Mouse (Mus musculus) bone marrow macrophage, adult 2 months (primary cell): Measurements from ENCODE around the gene Helz2. TPM values are rescaled to one million over a fixed set of nuclear protein-coding genes. Genes with fewer than 3 reads are reported as not detected.
A peak's percentile ranks its signal among the peaks of the same experiment; 100 is the strongest.

Experiments used
- H3K27ac ChIP-seq: 2 replicates; pipeline ENCODE4 v1.5.1; 2012; ENCODE audit warnings: low read depth, low read length; ENCODE audit not compliant: insufficient read depth
- H3K4me1 ChIP-seq: 2 replicates; pipeline ENCODE4 v1.6.1; 2012; ENCODE audit warnings: low read length; ENCODE audit not compliant: control insufficient read depth, insufficient read depth
- H3K4me3 ChIP-seq: 2 replicates; pipeline ENCODE4 v1.5.1; 2012; ENCODE audit warnings: mild to moderate bottlenecking, low read length, moderate library complexity; ENCODE audit not compliant: insufficient read depth
- CTCF ChIP-seq: IDR thresholded peaks from 2 replicates; pipeline ENCODE4 v1.5.1; 2012; ENCODE audit warnings: low read depth, mild to moderate bottlenecking, low read length, moderate library complexity
- POLR2A ChIP-seq: IDR thresholded peaks from 2 replicates; pipeline ENCODE4 v1.6.1; 2012; ENCODE audit warnings: mild to moderate bottlenecking, low read depth, low read length, borderline replicate concordance
- polyA plus RNA-seq: library from polyadenylated mRNA; stranded (reverse); fragments of >200 nt; gene quantifications from 2 replicates; pipeline ENCODE4 v1.2.4, GENCODE M21; 2012; ENCODE audit not compliant: missing spikeins, insufficient read depth, insufficient read length

Helz2 gene
- polyA plus RNA-seq, 1 experiment, result 13.3 TPM

DNA sequence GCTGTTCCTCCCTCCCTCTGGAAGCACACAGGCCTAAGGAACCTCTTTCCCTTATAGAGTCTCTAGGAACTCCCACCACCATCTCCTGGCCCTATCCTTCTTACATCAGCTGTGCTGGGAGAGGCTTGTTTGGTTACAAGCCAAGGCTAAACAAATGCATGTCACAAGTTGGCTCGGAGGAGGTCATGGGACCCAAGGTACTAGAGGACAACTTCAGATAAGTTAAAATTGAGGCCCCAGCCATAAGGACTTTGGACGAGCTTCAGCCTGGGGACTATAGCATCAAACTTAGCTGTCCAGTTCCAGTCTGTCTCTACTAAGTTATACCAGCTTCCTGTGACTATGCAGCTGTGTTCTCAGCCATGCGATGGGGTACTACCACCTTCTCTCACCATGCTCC is 14.7 kb downstream of the Helz2 start:
- no peak overlapping the region for H3K4me3 ChIP-seq
- H3K4me1 ChIP-seq, result peaks cover 2% of the 10 kb centered on the region; the same call in 1 of the 2 replicates
- TF ChIP-seq CTCF (no peak), POLR2A (no peak)
- H3K27ac ChIP-seq, result no peak overlapping the region

DNA sequence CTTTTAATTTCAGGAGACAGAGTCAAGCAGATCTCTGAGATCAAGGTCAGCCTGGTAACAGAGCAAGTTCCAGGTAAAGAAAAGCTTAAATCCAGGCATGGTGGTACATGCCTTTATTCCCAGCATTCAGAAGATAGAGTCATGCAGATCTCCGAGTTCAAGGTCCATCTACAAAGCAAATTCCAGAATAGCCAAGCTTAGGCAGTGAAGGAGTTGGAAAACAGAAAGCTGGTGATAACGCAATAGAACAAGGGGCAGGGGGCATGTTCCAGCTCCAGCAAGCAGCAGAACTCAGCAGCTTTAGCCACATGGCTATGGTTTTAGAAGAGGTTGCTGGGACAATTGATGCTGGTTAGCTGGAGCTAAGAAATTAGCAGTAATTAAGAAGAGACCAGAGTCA is 16.8 kb downstream of the Helz2 start:
- TF ChIP-seq POLR2A, result no peak
- TF ChIP-seq CTCF, result no peak

DNA sequence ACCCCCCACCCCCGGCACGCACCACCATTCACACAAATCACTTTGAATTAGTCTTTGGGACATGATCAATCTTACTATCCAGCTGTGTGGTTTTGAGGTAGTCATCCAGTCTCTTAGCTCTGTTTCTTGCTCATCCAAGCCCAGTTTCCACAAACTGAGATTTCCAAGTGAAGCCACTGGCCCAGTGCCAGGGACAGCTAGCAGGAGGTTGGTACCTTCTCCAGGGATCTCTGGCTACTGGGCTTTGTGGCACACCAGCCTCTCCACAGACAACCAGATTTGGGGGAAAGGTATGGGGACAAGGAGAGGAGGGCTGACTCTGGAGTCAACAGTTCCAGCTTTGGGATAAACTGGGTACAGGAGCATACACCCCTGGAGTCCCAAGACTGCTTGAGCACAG is 21.5 kb downstream of the Helz2 start:
- Histone ChIP-seq H3K4me3 (no peak overlapping the region), H3K4me1 (peaks cover 8% of the 10 kb centered on the region), H3K27ac (no peak overlapping the region)
- TF ChIP-seq POLR2A, result no peak

More for the DNA sequence above, 16.8 kb downstream of the Helz2 start:
- Histone ChIP-seq H3K4me1 (peaks cover 6% of the 10 kb centered on the region), H3K4me3 (no peak overlapping the region), H3K27ac (no peak overlapping the region)

DNA sequence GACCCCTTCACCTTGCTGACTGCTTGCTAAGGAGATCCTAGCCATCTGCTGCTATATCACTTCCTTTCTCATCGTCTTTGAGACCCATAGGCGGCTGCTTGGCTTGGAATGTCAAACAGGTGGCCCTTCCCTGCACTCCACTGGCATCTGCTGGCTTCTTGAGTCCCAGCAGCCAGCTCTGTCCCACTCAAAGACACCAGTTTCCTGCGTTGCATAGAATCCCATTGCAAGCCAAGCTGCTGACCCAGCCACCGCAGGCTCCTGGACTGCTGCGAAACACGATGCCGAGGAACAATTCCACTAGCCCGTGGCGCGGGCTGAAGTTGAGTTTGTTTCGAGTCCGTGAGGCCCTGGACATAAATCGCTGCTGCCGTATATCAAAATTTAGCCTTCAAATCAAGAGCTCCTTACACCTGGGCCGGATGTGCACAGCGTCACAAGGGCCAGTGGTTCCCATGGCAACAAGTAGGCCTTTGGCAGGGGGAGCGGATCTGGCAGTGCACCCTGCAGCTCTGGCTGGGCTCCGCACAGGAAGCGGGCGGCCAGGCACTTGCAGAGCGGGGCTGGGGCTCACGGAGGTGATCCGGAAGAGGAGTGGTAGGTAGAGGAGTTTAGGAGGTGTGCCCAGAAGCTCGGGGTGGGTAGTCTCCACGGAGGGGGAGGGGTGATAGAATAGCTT is 22.1 kb downstream of the Helz2 start, which contains the start of gene Fndc11:
TSS of gene Fndc11 (plus strand) at position 476 of the 679 bp plus-strand sequence.
- Histone ChIP-seq H3K4me1 (peaks cover 8% of the 10 kb centered on the region), H3K27ac (no peak within 1 kb of the TSS), H3K4me3 (peak within 1 kb of the TSS; percentile 46)
- TF ChIP-seq CTCF (no peak), POLR2A (no peak)

DNA sequence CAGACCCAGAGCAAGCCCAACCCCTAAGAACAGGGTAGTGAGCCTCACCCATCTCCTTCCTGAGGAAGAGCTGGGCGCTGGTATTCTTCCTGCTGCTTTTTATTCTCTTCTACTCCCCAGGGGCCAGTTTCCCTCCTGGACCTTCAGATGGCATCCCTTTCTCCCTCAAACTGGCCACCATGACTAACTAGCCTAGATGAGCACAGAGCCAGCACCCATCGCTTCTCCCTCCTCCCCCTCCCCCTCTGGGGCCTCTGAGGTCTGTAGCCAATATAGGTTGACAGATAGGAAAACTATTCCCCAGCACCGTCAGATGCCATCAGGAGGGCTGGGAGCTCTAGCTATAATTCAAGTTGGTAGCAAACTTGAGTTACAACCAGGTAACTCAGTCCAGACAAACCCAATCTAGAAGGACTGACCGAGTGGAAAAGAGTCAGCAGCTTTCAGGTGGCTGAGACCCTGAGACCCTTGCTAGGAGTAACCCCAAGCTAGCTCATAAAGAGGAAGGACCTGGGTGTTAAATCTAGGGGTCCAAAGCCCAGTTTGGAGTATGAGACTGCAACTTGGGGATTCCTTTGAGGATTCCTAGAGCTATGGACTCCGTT is 22.8 kb downstream of the Helz2 start:
- H3K4me1 ChIP-seq, result peaks cover 8% of the 10 kb centered on the region
- TF ChIP-seq CTCF (no peak), POLR2A (no peak)
- no peak overlapping the region for H3K27ac ChIP-seq
- H3K4me3 ChIP-seq, result no peak overlapping the region

DNA sequence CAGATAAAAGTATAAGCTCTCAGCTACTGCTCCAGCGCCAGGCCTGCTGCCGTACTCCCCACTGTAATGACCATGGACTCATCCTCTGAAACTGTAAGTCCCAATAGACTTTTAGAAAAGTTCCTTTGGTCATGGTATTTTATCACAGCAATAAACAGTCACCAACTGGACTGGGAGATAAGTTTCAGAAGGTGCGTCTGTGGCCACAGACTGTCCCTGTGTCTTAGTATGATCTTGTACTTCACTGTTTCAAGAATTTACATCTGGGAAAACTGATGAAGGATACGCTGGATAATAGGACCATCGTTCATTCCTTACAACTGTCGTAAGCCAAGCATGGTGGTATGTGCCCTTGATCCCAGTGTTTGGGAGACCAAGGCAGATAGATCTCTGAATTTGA is 25.8 kb downstream of the Helz2 start:
- peaks cover 8% of the 10 kb centered on the region for H3K4me1 ChIP-seq
- H3K4me3 ChIP-seq, result no peak overlapping the region
- no peak overlapping the region for H3K27ac ChIP-seq
- TF ChIP-seq CTCF (no peak), POLR2A (no peak)

DNA sequence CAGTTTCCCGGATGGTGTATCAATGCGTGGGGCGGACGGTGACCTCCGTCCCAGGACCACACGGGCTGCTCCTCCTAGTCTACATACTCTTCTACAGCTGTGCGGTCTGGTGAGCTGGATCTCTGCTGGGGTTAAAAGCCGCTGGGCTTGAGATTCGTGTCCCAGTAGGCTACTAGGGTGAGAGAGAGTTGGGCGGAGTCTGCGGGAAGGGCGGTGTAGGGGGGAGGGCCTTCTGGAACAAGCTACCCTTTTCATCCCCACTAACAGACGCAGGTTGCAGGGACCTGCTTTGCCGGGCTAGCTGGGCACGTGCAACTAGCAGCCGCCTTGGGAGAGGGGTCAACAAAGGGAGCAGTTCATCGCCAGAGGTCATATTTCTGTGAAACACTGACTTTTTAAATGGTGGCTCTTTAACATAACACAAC is 28.8 kb downstream of the Helz2 start, which contains the start of gene Srms:
TSS of gene Srms (minus strand) at position 165 of the 425 bp plus-strand sequence.
- Histone ChIP-seq H3K27ac (no peak within 1 kb of the TSS), H3K4me3 (peak within 1 kb of the TSS; percentile 12), H3K4me1 (no peaks in the 10 kb centered on the region)
- no peak for TF ChIP-seq POLR2A

DNA sequence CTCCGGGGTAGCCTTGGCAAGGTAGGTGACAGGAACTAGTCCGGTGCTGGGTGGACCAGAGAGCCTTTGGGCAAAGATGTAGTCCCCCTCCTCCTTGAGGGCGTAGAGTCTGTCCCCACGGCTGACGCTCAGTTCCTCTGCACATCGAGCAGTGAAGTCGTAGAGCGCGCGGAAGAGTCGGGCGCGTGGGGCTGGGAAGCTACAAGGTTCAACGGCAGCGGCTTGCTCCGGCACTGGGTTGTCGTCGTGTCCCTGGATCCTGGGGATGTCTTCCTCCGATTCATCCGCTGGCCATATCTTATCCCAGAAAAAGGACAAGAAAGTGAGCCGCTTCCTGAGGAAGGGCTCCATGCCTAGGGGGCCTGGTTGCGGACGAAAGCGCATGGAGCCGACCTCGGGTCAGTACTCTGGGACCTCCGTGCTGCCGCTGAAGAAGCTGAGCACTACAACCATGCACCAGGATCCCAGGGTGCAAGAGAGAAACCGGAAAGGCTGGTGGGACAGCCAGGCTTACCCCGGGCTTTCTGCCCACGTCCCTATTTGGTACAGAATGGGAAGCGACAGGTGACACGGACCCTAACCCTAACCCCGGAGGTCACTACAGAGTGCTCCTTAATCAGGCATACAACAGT is 29.3 kb downstream of the Helz2 start:
- H3K4me3 ChIP-seq, result peak overlapping the region; percentile 12
- no peak for TF ChIP-seq POLR2A
- no peak for TF ChIP-seq CTCF
- no peaks in the 10 kb centered on the region for H3K4me1 ChIP-seq
- no peak overlapping the region for H3K27ac ChIP-seq

DNA sequence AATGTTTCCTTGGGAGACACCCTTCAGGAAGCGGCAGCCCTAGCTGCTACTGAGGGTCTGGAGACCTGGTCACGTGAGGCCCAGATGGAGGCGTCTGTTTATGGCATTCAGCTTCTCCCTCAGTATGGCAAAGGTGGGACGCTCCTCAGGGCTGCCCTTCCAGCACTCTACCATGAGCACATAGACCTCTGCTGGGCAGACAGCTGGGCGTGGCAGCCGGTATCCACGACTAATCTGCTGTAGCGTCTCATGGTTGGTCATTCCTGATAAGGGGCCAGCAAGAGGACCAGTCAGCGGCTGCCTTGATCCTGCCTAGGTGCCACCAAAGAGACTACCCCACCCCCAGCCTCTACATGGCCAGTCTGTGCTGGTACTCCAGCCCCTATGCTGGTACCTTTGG is 35.7 kb downstream of the Helz2 start:
- Histone ChIP-seq H3K27ac (no peak overlapping the region), H3K4me1 (no peaks in the 10 kb centered on the region), H3K4me3 (no peak overlapping the region)
- TF ChIP-seq CTCF (no peak), POLR2A (no peak)

DNA sequence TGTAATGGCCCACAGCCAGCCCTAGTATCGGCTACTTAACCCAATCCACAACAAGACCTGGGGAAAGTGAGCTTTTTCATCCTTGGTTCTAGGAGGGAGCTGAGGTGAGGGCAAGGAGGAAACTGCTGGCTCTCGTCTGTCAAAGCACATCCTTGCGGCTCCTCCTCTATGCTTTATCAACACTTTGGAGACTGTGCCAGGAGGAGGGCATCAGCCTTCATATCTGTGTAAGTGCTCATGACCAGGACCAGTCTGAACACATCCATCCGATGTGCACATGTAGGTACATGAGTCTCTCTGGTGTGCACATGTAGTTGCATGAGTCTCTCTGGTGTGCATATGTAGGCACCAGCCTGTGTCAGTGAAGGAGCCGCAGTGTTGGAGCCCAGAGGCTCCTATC is 36.1 kb downstream of the Helz2 start:
- H3K4me3 ChIP-seq, result no peak overlapping the region
- no peaks in the 10 kb centered on the region for H3K4me1 ChIP-seq
- TF ChIP-seq CTCF (no peak), POLR2A (no peak)
- H3K27ac ChIP-seq, result no peak overlapping the region
